Mouse (Mus musculus): Measurements from ENCODE around the gene Cuedc2.

DNA sequence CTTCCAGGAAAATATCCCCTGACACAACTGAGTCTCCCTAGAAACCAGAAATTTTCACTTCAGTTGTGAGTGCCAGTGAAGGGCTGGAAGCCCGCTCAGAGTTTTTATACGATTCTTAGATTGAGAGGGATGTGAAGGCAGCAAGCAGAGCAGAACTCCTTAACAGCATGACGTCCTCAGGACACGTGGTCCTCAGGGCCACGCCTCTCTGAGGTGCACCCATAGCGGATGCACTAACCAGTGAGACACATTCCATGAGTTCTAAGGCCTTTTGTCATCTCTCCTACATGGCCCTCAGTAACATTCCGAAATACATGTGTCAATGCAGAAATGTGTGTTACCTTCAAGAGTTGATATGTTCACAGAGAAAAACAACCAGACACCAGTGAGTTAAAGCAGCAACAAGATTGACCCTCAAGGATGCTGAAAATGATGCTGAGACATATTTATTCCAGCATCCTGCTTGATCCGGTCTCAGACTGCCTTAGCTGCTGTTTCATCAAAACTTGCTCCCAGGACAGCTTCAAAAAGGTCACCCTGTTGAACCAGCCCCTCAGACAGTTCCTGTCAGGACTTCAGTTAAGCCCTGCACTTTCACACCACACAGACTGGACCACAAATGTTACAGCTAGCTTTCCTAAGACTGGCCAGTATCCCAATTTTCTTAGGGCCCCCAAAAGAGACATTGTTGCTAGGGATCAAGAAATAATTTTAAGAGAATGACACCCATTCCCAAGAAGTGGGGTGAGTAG, 38.0 kb downstream of the Cuedc2 start:
- TF ChIP-seq POLR2A (IDR thresholded peaks at IDR 0.05; ENCODE audit: extremely low read depth, insufficient read depth, low read length) (no peak), CTCF (IDR thresholded peaks at IDR 0.05; ENCODE audit: extremely low read depth, insufficient read depth, low read length) (no peak)
